Mouse (Mus musculus) cerebellum, adult 2 months (tissue): ENCODE measurements at regions not wholly inside any gene's neighbourhood (a gene's known extent, or its start where the extent isn't known, plus 50 kb on each side); places are given as distances from the start of the nearest gene placed in this dataset.

ENCODE experiments used
- DNase-seq, 2 experiments: peaks; one replicate each; pipeline ENCODE4 v3.0.0; 2021
- H3K27ac ChIP-seq: fragments of 200-500 bp; 2 replicates; pipeline ENCODE4 v1.5.1; 2012; ENCODE audit warnings: low read length, control low read depth, inconsistent platforms; ENCODE audit not compliant: insufficient read depth
- H3K27me3 ChIP-seq: fragments of 200-500 bp; 2 replicates; pipeline ENCODE4 v1.6.1; 2012; ENCODE audit warnings: inconsistent platforms, mild to moderate bottlenecking, low read length, moderate library complexity; ENCODE audit not compliant: control insufficient read depth, insufficient read depth
- H3K4me1 ChIP-seq: fragments of 200-500 bp; 2 replicates; pipeline ENCODE4 v1.6.1; 2011; ENCODE audit warnings: low read length; ENCODE audit not compliant: control insufficient read depth, insufficient read depth
- H3K4me3 ChIP-seq: fragments of 200-500 bp; replicated peaks from 2 replicates; pipeline ENCODE3; 2011; ENCODE audit warnings: mild to moderate bottlenecking, low read depth, low read length, control low read depth; ENCODE audit not compliant: insufficient read depth
- CTCF ChIP-seq: fragments of 200-500 bp; IDR thresholded peaks from 2 replicates; pipeline ENCODE4 v1.5.1; 2011; ENCODE audit warnings: low read depth, mild to moderate bottlenecking, control low read depth, low read length, moderate library complexity, borderline replicate concordance; ENCODE audit not compliant: insufficient read depth
- POLR2A ChIP-seq: fragments of 200-500 bp; IDR thresholded peaks from 2 replicates; pipeline ENCODE4 v1.6.1; 2011; ENCODE audit warnings: low read length, control low read depth, borderline replicate concordance; ENCODE audit not compliant: insufficient read depth
- WGBS: fragments of 180-500 bp; shearing (Covaris S2); methylation state at CpG from one replicate; pipeline ENCODE4 v1.1.7; 2018; 5-methylcytosine and 5-hydroxymethylcytosine counted together

DNA sequence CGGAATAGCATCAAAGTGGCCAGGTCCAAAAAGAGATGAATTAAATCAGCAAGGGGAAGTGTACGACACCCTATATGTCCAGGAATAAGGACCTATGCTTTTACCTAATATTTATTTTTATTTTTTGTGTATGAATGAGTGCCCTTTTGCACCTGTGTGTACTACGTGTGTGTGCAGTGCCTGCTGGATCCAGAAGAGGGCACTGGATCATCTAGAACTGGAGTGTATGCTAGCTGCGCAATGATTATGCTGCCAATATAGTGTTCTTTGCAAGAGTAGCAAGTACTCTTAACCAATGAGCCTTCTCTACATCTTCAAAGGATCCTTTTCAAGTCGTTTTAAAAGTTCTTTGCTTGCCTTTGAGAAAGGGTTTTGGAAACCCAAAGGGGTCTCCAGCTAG, 2034.4 kb upstream of the Tenm3 start:
- Histone ChIP-seq H3K4me1 (no peaks in the 10 kb centered on the region), H3K4me3 (no peak overlapping the region), H3K27me3 (no peaks in the 10 kb centered on the region), H3K27ac (no peak overlapping the region)
- WGBS: 89% methylated on average over 5 of the region's 5 CpGs
- TF ChIP-seq CTCF (no peak), POLR2A (no peak)
- no peak for DNase-seq
